Mouse (Mus musculus) forebrain, embryonic 14.5 days (tissue): ENCODE data around the gene Ggct. TPM values are rescaled to one million over a fixed set of nuclear protein-coding genes. Genes with fewer than 3 reads are reported as not detected.

Source experiments
- ATAC-seq: fragments of 200-750 bp; cut with Nextera tagmentation; 2 replicates; pipeline ENCODE4 v1.8.0; 2017; ENCODE audit warnings: mild to moderate bottlenecking, moderate library complexity
- DNase-seq: peaks from one replicate; pipeline ENCODE4 v3.0.0-alpha.2; 2015; ENCODE audit warnings: low spot score
- H3K27ac ChIP-seq: fragments of 300-500 bp; sonication (generic); 2 replicates; pipeline ENCODE4 v1.5.1; 2014; ENCODE audit warnings: low read depth, mild to moderate bottlenecking, control low read depth, low read length, moderate library complexity
- H3K27me3 ChIP-seq: fragments of 300-500 bp; sonication (generic); replicated peaks from 2 replicates; pipeline ENCODE4 v1.6.1; 2014; ENCODE audit warnings: low read length, control low read depth, mixed read lengths; ENCODE audit not compliant: control insufficient read depth, insufficient read depth
- H3K36me3 ChIP-seq: fragments of 300-500 bp; sonication (generic); 2 replicates; pipeline ENCODE4 v1.6.1; 2014; ENCODE audit warnings: low read length, control low read depth; ENCODE audit not compliant: control insufficient read depth, insufficient read depth
- H3K4me1 ChIP-seq: fragments of 300-500 bp; sonication (generic); 2 replicates; pipeline ENCODE4 v1.6.1; 2014; ENCODE audit warnings: antibody characterized with exemption, low read length, control low read depth; ENCODE audit not compliant: control insufficient read depth, insufficient read depth
- H3K4me2 ChIP-seq: fragments of 300-500 bp; sonication (generic); 2 replicates; pipeline ENCODE4 v1.6.1; 2014; ENCODE audit warnings: mild to moderate bottlenecking, control low read depth, low read length
- H3K4me3 ChIP-seq: fragments of 300-500 bp; sonication (generic); 2 replicates; pipeline ENCODE4 v1.5.1; 2014; ENCODE audit warnings: low read depth, low read length, control low read depth
- H3K9ac ChIP-seq: fragments of 300-500 bp; sonication (generic); 2 replicates; pipeline ENCODE4 v1.6.1; 2014; ENCODE audit warnings: mild to moderate bottlenecking, low read length, control low read depth, moderate library complexity
- H3K9me3 ChIP-seq: fragments of 300-500 bp; sonication (generic); replicated peaks from 2 replicates; pipeline ENCODE4 v1.6.1; 2016; ENCODE audit warnings: low read length, control low read depth, mixed read lengths; ENCODE audit not compliant: control insufficient read depth
- WGBS: fragments of 180-500 bp; shearing (Covaris S2); extraction: QIAGEN DNeasy Blood & Tissue Kit; methylation state at CpG from one replicate; pipeline ENCODE4 v1.1.7; 2014; 5-methylcytosine and 5-hydroxymethylcytosine counted together
- polyA plus RNA-seq: library from polyadenylated mRNA; unstranded; fragments of >200 nt; fragmentation: Nextera tagmentation; extraction: Ambion mirVana; gene quantifications from 2 replicates; pipeline ENCODE4 v1.2.1, GENCODE M21; 2014

Ggct gene
- polyA plus RNA-seq, 1 experiment from 2014 or later: 14.9 TPM

GRCm38 (mm10) chr6:54952542-54952941 lies 40.2 kb downstream of the Ggct start:
- Histone ChIP-seq H3K9me3 (no peaks in the 10 kb centered on the region), H3K9ac (no peak overlapping the region), H3K27ac (no peak overlapping the region), H3K4me1 (no peaks in the 10 kb centered on the region), H3K36me3 (no peaks in the 10 kb centered on the region), H3K27me3 (no peaks in the 10 kb centered on the region), H3K4me2 (no peak overlapping the region), H3K4me3 (no peak overlapping the region)
- 97% methylated on average over 3 of the region's 3 CpGs for WGBS
- ATAC-seq (no peak), DNase-seq (no peak)

- ATAC-seq (no peak), DNase-seq (no peak)
- no peaks in the 10 kb centered on the region for H3K27me3 ChIP-seq
- no peak overlapping the region for H3K9ac ChIP-seq
- no peaks in the 10 kb centered on the region for H3K9me3 ChIP-seq
- no peaks in the 10 kb centered on the region for H3K36me3 ChIP-seq
- H3K4me1 ChIP-seq: no peaks in the 10 kb centered on the region
- H3K4me2 ChIP-seq: no peak overlapping the region
- no peak overlapping the region for H3K4me3 ChIP-seq
- H3K27ac ChIP-seq: no peak overlapping the region
- WGBS: 87% methylated on average over 5 of the region's 5 CpGs
Measured at GRCm38 (mm10) chr6:54948682-54949081, 44.1 kb downstream of the Ggct start.

GRCm38 (mm10) chr6:54946241-54946953 lies 46.4 kb downstream of the Ggct start:
- peaks cover 6% of the 10 kb centered on the region; the same call in 1 of the 2 replicates for H3K27me3 ChIP-seq
- H3K9me3 ChIP-seq: no peaks in the 10 kb centered on the region
- DNase-seq (no peak), ATAC-seq (no peak)
- 85% methylated on average over 4 of the region's 4 CpGs for WGBS
- no peak overlapping the region for H3K9ac ChIP-seq
- H3K36me3 ChIP-seq: no peaks in the 10 kb centered on the region
- no peak overlapping the region for H3K4me3 ChIP-seq
- H3K27ac ChIP-seq: no peak overlapping the region
- H3K4me2 ChIP-seq: no peak overlapping the region
- H3K4me1 ChIP-seq: no peaks in the 10 kb centered on the region

- H3K4me1 ChIP-seq: no peaks in the 10 kb centered on the region
- no peak for DNase-seq
Measured at GRCm38 (mm10) chr6:54944551-54944950, 48.2 kb downstream of the Ggct start.

GRCm38 (mm10) chr6:54943753-54944152 lies 49.0 kb downstream of the Ggct start:
- no peak overlapping the region for H3K4me3 ChIP-seq
- no peak overlapping the region for H3K27ac ChIP-seq
- no peaks in the 10 kb centered on the region for H3K36me3 ChIP-seq
- ATAC-seq (no peak), DNase-seq (peak; percentile 10)
- 63% methylated on average over 24 of the region's 24 CpGs for whole genome bisulfite sequencing
- H3K27me3 ChIP-seq: peaks cover 6% of the 10 kb centered on the region; the same call in 1 of the 2 replicates
- no peaks in the 10 kb centered on the region for H3K9me3 ChIP-seq
- H3K9ac ChIP-seq: no peak overlapping the region
- H3K4me2 ChIP-seq: no peak overlapping the region
- no peaks in the 10 kb centered on the region for H3K4me1 ChIP-seq

More at GRCm38 (mm10) chr6:54944551-54944950, 48.2 kb downstream of the Ggct start:
- Histone ChIP-seq H3K36me3 (no peaks in the 10 kb centered on the region), H3K27me3 (peaks cover 6% of the 10 kb centered on the region; the same call in 1 of the 2 replicates), H3K9me3 (no peaks in the 10 kb centered on the region), H3K4me3 (no peak overlapping the region), H3K4me2 (no peak overlapping the region), H3K27ac (no peak overlapping the region), H3K9ac (no peak overlapping the region)
- WGBS: 93% methylated on average over 16 of the region's 16 CpGs
- no peak for ATAC-seq

- ATAC-seq (no peak), DNase-seq (no peak)
- peaks cover 6% of the 10 kb centered on the region; the same call in 1 of the 2 replicates for H3K27me3 ChIP-seq
- no peak overlapping the region for H3K27ac ChIP-seq
- 69% methylated on average over 16 of the region's 16 CpGs for WGBS
- no peak overlapping the region for H3K9ac ChIP-seq
- H3K4me1 ChIP-seq: no peaks in the 10 kb centered on the region
- no peaks in the 10 kb centered on the region for H3K36me3 ChIP-seq
- H3K9me3 ChIP-seq: no peaks in the 10 kb centered on the region
- H3K4me3 ChIP-seq: no peak overlapping the region
- H3K4me2 ChIP-seq: no peak overlapping the region
Measured at GRCm38 (mm10) chr6:54943292-54943691, 49.5 kb downstream of the Ggct start.

GRCm38 (mm10) chr6:54941149-54941548 lies 51.6 kb downstream of the Ggct start:
- no peaks in the 10 kb centered on the region for H3K4me1 ChIP-seq
- WGBS: 94% methylated on average over 6 of the region's 6 CpGs
- no peak overlapping the region for H3K27ac ChIP-seq
- no peaks in the 10 kb centered on the region for H3K9me3 ChIP-seq
- no peak overlapping the region for H3K4me2 ChIP-seq
- no peak overlapping the region for H3K9ac ChIP-seq
- no peak overlapping the region for H3K4me3 ChIP-seq
- ATAC-seq: no peak
- peaks cover 6% of the 10 kb centered on the region; the same call in 1 of the 2 replicates for H3K27me3 ChIP-seq
- no peaks in the 10 kb centered on the region for H3K36me3 ChIP-seq
- no peak for DNase-seq

- H3K4me3 ChIP-seq: no peak overlapping the region
- H3K4me2 ChIP-seq: no peak overlapping the region
- H3K27me3 ChIP-seq: peaks cover 6% of the 10 kb centered on the region; the same call in 1 of the 2 replicates
- WGBS: 72% methylated on average over 7 of the region's 7 CpGs
- H3K36me3 ChIP-seq: no peaks in the 10 kb centered on the region
- no peak overlapping the region for H3K9ac ChIP-seq
- H3K27ac ChIP-seq: no peak overlapping the region
- no peaks in the 10 kb centered on the region for H3K9me3 ChIP-seq
- ATAC-seq (no peak), DNase-seq (peak; percentile 21)
- H3K4me1 ChIP-seq: no peaks in the 10 kb centered on the region
Measured at GRCm38 (mm10) chr6:54940126-54940525, 52.6 kb downstream of the Ggct start.

GRCm38 (mm10) chr6:54939631-54940030 lies 53.1 kb downstream of the Ggct start:
- 64% methylated on average over 4 of the region's 4 CpGs for WGBS

More at GRCm38 (mm10) chr6:54939631-54940030, 53.1 kb downstream of the Ggct start:
- H3K9ac ChIP-seq: no peak overlapping the region
- no peaks in the 10 kb centered on the region for H3K4me1 ChIP-seq
- no peak overlapping the region for H3K4me2 ChIP-seq
- DNase-seq (no peak), ATAC-seq (no peak)
- H3K27ac ChIP-seq: no peak overlapping the region
- no peak overlapping the region for H3K4me3 ChIP-seq
- no peaks in the 10 kb centered on the region for H3K36me3 ChIP-seq
- H3K9me3 ChIP-seq: no peaks in the 10 kb centered on the region
- peaks cover 6% of the 10 kb centered on the region; the same call in 1 of the 2 replicates for H3K27me3 ChIP-seq
